Mouse (Mus musculus) testis, adult 2 months (tissue): ENCODE data around the gene Zkscan1.

Source experiments
- CTCF ChIP-seq: fragments of 200-500 bp; IDR thresholded peaks from 2 replicates; pipeline ENCODE4 v1.5.1; 2012; ENCODE audit warnings: low read depth, mild to moderate bottlenecking, inconsistent platforms, low read length, moderate library complexity; ENCODE audit not compliant: control insufficient read depth, insufficient read depth, insufficient replicate concordance
- POLR2A ChIP-seq: fragments of 200-500 bp; IDR thresholded peaks from 2 replicates; pipeline ENCODE4 v1.6.1; 2012; ENCODE audit warnings: low read depth, mild to moderate bottlenecking, inconsistent platforms, low read length, moderate library complexity; ENCODE audit not compliant: control insufficient read depth

- TF ChIP-seq CTCF: no peak
- no peak for TF ChIP-seq POLR2A
Measured at GRCm38 (mm10) chr5:138083936-138084335, 948 bp upstream of the Zkscan1 start.
